Mouse (Mus musculus): ENCODE data around the gene Fbxo34. TPM values are rescaled to one million over a fixed set of nuclear protein-coding genes. Genes with fewer than 3 reads are reported as not detected.
A peak's percentile ranks its signal among the peaks of the same experiment; 100 is the strongest.

Fbxo34 gene
- polyA plus RNA-seq, 1 experiment: 38.7 TPM

DNA sequence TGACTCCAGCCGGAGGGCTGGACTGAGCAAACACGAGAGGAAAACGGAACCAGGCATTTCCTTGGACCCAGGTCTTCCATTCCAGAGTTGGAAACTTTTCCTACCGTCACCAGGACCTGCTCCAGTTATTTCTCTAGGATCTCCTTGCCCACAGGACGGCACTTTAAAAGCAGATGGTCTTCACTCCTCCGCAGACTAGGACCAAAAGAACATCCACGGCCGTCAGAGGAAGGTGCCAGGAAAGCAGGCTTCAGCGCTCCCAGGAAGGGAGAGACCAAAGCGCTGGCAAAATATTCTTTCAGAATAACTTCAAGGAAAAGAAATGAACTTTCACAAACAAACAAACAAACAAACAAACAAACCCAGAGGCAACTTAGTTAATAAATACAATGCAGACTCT lies 14.2 kb downstream of the Fbxo34 start:
- H3K4me1 ChIP-seq (ENCODE audit: control insufficient read depth, insufficient read depth, low read length): no peaks in the 10 kb centered on the region
- no peak overlapping the region for H3K4me3 ChIP-seq (ENCODE audit: low read depth, low read length)
- TF ChIP-seq POLR2A (IDR thresholded peaks at IDR 0.05; ENCODE audit: insufficient read depth, low read length): no peak
- no peak for TF ChIP-seq EP300 (IDR thresholded peaks at IDR 0.05; ENCODE audit: insufficient read depth, low read depth, low read length)
- no peak for TF ChIP-seq CTCF (IDR thresholded peaks at IDR 0.05; ENCODE audit: low read depth, low read length)
- no peak overlapping the region for H3K9ac ChIP-seq (ENCODE audit: low read depth, poor library complexity, severe bottlenecking)
- H3K27ac ChIP-seq (ENCODE audit: insufficient read depth, low read length): no peak overlapping the region
- no peaks in the 10 kb centered on the region for H3K27me3 ChIP-seq (ENCODE audit: control insufficient read depth, insufficient read depth, low read length, poor library complexity, severe bottlenecking)
- H3K36me3 ChIP-seq (ENCODE audit: control insufficient read depth, insufficient read depth, low read length, poor library complexity, severe bottlenecking): no peaks in the 10 kb centered on the region
- no peaks in the 10 kb centered on the region for H3K9me3 ChIP-seq (replicated peaks; ENCODE audit: control insufficient read depth, insufficient read depth, low read length, poor library complexity, severe bottlenecking)

DNA sequence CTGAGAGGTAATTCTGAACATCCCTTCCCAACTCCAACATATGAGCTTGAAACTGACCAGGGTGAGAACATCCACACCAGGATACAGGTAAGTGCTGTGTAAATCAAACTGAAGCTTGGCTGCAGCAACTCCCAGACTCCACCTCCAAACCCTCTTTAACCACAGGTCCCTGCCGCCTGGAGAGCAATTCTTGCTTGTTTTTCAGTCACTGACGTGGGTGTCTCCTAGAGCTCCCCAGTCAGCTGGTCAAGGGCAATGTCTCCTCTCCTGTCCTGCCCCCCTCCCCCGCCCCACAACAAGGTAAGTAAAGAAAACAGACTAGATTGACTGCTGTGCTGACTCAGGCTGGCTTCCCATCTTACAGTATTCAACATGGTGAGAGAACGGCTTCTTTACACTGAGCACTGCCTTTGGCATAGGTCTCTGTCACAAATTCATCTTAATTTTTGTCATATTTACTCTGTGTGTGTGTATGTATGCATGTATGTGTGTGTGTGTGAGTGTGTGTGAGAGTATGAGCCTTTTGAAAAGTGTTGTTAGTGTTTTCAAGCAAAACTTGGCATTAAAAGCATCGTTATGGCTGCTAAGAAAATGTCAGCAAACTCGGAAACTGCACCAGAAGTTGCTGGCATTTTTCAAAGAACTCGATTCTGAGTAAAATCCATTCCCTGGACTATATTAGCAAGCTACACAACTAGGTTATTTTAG lies 15.4 kb downstream of the Fbxo34 start:
- H3K27ac ChIP-seq (ENCODE audit: insufficient read depth, low read length): no peak overlapping the region
- H3K36me3 ChIP-seq (ENCODE audit: control insufficient read depth, insufficient read depth, low read length, poor library complexity, severe bottlenecking): no peaks in the 10 kb centered on the region
- H3K9me3 ChIP-seq (replicated peaks; ENCODE audit: control insufficient read depth, insufficient read depth, low read length, poor library complexity, severe bottlenecking): no peaks in the 10 kb centered on the region
- TF ChIP-seq CTCF (IDR thresholded peaks at IDR 0.05; ENCODE audit: low read depth, low read length) (no peak), EP300 (IDR thresholded peaks at IDR 0.05; ENCODE audit: insufficient read depth, low read depth, low read length) (no peak), POLR2A (IDR thresholded peaks at IDR 0.05; ENCODE audit: insufficient read depth, low read length) (no peak)
- no peak overlapping the region for H3K9ac ChIP-seq (ENCODE audit: low read depth, poor library complexity, severe bottlenecking)
- H3K4me3 ChIP-seq (ENCODE audit: low read depth, low read length): no peak overlapping the region
- H3K27me3 ChIP-seq (ENCODE audit: control insufficient read depth, insufficient read depth, low read length, poor library complexity, severe bottlenecking): no peaks in the 10 kb centered on the region
- no peaks in the 10 kb centered on the region for H3K4me1 ChIP-seq (ENCODE audit: control insufficient read depth, insufficient read depth, low read length)

DNA sequence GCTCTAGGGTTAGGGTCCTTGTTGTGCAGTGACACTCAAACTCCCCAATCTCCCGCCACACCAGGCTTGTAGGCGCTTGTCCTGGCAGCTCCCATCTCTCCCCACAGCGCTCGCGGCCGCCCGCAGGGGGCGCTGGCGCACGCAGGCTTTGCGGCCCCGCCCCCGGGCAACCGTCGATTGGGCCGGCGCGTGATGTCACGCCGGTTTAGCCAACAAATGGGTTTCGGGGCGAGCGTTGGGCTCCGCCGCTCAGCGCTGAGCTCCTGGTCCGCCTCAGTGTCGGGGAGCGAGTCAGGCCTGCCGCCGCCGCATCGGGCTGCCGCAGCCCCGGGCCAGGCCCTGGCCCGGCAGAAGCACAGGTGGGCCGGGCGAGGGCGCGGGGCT lies 22.1 kb downstream of the Fbxo34 start:
- Histone ChIP-seq H3K27ac (ENCODE audit: insufficient read depth, low read length) (no peak overlapping the region), H3K9me3 (replicated peaks; ENCODE audit: control insufficient read depth, insufficient read depth, low read length, poor library complexity, severe bottlenecking) (no peaks in the 10 kb centered on the region), H3K9ac (ENCODE audit: low read depth, poor library complexity, severe bottlenecking) (peak overlapping the region; percentile 94), H3K27me3 (ENCODE audit: control insufficient read depth, insufficient read depth, low read length, poor library complexity, severe bottlenecking) (no peaks in the 10 kb centered on the region), H3K36me3 (ENCODE audit: control insufficient read depth, insufficient read depth, low read length, poor library complexity, severe bottlenecking) (peaks cover 6% of the 10 kb centered on the region), H3K4me3 (ENCODE audit: low read depth, low read length) (peak overlapping the region; percentile 68), H3K4me1 (ENCODE audit: control insufficient read depth, insufficient read depth, low read length) (peaks cover 3% of the 10 kb centered on the region)
- no peak for TF ChIP-seq POLR2A (IDR thresholded peaks at IDR 0.05; ENCODE audit: insufficient read depth, low read length)
- 0 out of 2 replicates have a peak, but pooled peaks have one; percentile 36 for TF ChIP-seq EP300 (IDR thresholded peaks at IDR 0.05; ENCODE audit: insufficient read depth, low read depth, low read length)
- peak; percentile 76 for TF ChIP-seq CTCF (IDR thresholded peaks at IDR 0.05; ENCODE audit: low read depth, low read length)

DNA sequence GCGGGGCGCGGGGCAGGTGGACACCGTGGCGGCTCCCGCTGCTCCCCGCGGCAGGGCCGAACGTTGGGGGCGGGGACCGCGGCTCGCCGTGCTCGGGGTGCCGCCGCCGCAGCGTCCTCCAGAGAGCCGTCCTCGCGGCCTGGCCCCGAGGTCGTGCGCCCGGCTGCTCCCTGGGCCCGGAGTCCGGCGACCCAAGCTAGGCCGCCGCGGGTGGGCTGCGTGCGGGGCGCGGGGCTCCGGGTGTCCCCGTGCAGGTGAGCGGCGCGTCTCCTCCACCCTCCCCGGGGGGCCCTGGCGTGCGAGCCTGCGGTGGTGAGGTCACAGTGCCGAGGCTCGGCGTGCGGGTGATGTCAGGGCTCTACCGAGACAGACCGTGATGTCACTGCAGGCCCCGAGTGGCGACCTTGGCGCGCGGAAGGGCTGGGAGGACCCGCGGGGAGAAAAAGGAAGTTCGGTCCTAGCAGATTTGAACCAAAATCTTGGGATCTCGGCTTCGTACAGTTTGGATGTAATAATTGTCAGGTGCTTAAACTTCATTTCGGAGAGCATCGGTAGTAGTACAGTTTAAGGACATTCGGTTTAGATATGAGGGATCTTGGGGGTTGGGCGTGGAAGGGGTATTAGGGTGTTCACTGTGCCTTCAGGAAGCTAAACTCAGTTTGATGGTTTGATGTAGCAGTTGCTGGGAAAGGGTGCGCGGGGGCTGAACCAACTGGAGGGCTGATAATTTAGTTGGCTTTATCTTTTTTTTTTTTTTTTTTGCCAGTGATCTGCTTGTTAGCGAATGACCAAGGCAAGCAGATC lies 22.7 kb downstream of the Fbxo34 start:
- Histone ChIP-seq H3K4me3 (ENCODE audit: low read depth, low read length) (peak overlapping the region; percentile 68), H3K36me3 (ENCODE audit: control insufficient read depth, insufficient read depth, low read length, poor library complexity, severe bottlenecking) (peaks cover 6% of the 10 kb centered on the region), H3K4me1 (ENCODE audit: control insufficient read depth, insufficient read depth, low read length) (peaks cover 3% of the 10 kb centered on the region), H3K27ac (ENCODE audit: insufficient read depth, low read length) (no peak overlapping the region), H3K9ac (ENCODE audit: low read depth, poor library complexity, severe bottlenecking) (peak overlapping the region; percentile 94), H3K27me3 (ENCODE audit: control insufficient read depth, insufficient read depth, low read length, poor library complexity, severe bottlenecking) (no peaks in the 10 kb centered on the region), H3K9me3 (replicated peaks; ENCODE audit: control insufficient read depth, insufficient read depth, low read length, poor library complexity, severe bottlenecking) (no peaks in the 10 kb centered on the region)
- no peak for TF ChIP-seq POLR2A (IDR thresholded peaks at IDR 0.05; ENCODE audit: insufficient read depth, low read length)
- TF ChIP-seq EP300 (IDR thresholded peaks at IDR 0.05; ENCODE audit: insufficient read depth, low read depth, low read length): no peak
- TF ChIP-seq CTCF (IDR thresholded peaks at IDR 0.05; ENCODE audit: low read depth, low read length): no peak

DNA sequence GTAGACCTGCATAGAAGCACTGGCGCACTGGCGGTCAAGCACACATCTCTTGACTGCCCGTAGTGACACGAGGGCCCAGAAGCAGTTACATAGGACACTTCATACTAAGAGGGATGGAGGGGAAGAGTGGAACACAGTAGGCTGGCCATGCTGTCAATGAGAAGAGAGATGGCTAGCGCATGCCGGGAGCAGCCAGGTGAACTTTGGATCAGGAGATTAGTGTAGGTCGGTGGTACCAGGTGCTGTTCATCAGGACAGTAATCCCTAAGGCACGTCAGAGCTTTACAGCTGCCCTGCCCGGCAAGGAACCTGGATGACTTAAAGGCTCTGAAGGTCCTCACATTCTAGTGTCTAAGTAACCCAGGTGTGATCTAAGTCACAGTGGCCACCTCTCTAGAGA lies 23.7 kb downstream of the Fbxo34 start:
- peak overlapping the region; percentile 26; the same call in 1 of the 2 replicates for H3K4me3 ChIP-seq (ENCODE audit: low read depth, low read length)
- TF ChIP-seq POLR2A (IDR thresholded peaks at IDR 0.05; ENCODE audit: insufficient read depth, low read length): no peak
- TF ChIP-seq EP300 (IDR thresholded peaks at IDR 0.05; ENCODE audit: insufficient read depth, low read depth, low read length): no peak
- no peak for TF ChIP-seq CTCF (IDR thresholded peaks at IDR 0.05; ENCODE audit: low read depth, low read length)
- H3K27ac ChIP-seq (ENCODE audit: insufficient read depth, low read length): no peak overlapping the region
- H3K4me1 ChIP-seq (ENCODE audit: control insufficient read depth, insufficient read depth, low read length): peaks cover 3% of the 10 kb centered on the region
- H3K27me3 ChIP-seq (ENCODE audit: control insufficient read depth, insufficient read depth, low read length, poor library complexity, severe bottlenecking): no peaks in the 10 kb centered on the region
- 0 out of 2 replicates have a peak overlapping the region, but pooled peaks have one; percentile 94 for H3K9ac ChIP-seq (ENCODE audit: low read depth, poor library complexity, severe bottlenecking)
- no peaks in the 10 kb centered on the region for H3K9me3 ChIP-seq (replicated peaks; ENCODE audit: control insufficient read depth, insufficient read depth, low read length, poor library complexity, severe bottlenecking)
- peaks cover 6% of the 10 kb centered on the region for H3K36me3 ChIP-seq (ENCODE audit: control insufficient read depth, insufficient read depth, low read length, poor library complexity, severe bottlenecking)
